Mouse (Mus musculus): ENCODE measurements at regions not wholly inside any gene's neighbourhood (a gene's known extent, or its start where the extent isn't known, plus 50 kb on each side); places are given as distances from the start of the nearest gene placed in this dataset.

- DNase-seq (ENCODE audit: low read depth) = no peak
Observed at GRCm38 (mm10) chr10:95032760-95033716, 88.4 kb upstream of the Plxnc1 start.

GRCm38 (mm10) chr10:95031371-95031770, 86.7 kb upstream of the Plxnc1 start:
- no peak for DNase-seq (ENCODE audit: low read depth)

GRCm38 (mm10) chr10:95030801-95031200, 86.2 kb upstream of the Plxnc1 start:
- no peak for DNase-seq (ENCODE audit: low read depth)

GRCm38 (mm10) chr10:95029554-95029953, 84.9 kb upstream of the Plxnc1 start:
- DNase-seq (ENCODE audit: low read depth) = no peak

GRCm38 (mm10) chr10:95025569-95026327, 81.1 kb upstream of the Plxnc1 start:
- DNase-seq (ENCODE audit: low read depth) = no peak

- no peak for DNase-seq (ENCODE audit: low read depth)
Observed at GRCm38 (mm10) chr10:95021209-95021608, 76.6 kb upstream of the Plxnc1 start.

- DNase-seq (ENCODE audit: low read depth) = no peak
Observed at GRCm38 (mm10) chr10:95016896-95017295, 72.3 kb upstream of the Plxnc1 start.

- no peak for DNase-seq (ENCODE audit: low read depth)
Observed at GRCm38 (mm10) chr10:95015298-95015951, 70.8 kb upstream of the Plxnc1 start.

- DNase-seq (ENCODE audit: low read depth) = no peak
Observed at GRCm38 (mm10) chr10:95013946-95014345, 69.3 kb upstream of the Plxnc1 start.

GRCm38 (mm10) chr10:95013213-95013915, 68.7 kb upstream of the Plxnc1 start:
- DNase-seq (ENCODE audit: low read depth) = no peak

- DNase-seq (ENCODE audit: low read depth) = no peak
Observed at GRCm38 (mm10) chr10:95010333-95010732, 65.7 kb upstream of the Plxnc1 start.

- peak; percentile 48 for DNase-seq (ENCODE audit: low read depth)
Observed at GRCm38 (mm10) chr10:95009081-95009480, 64.4 kb upstream of the Plxnc1 start.

GRCm38 (mm10) chr10:95004065-95004763, 59.6 kb upstream of the Plxnc1 start:
- no peak for DNase-seq (ENCODE audit: low read depth)

GRCm38 (mm10) chr10:95003621-95004020, 59.0 kb upstream of the Plxnc1 start:
- no peak for DNase-seq (ENCODE audit: low read depth)

GRCm38 (mm10) chr10:95001650-95002049, 57.0 kb upstream of the Plxnc1 start:
- no peak for DNase-seq (ENCODE audit: low read depth)

GRCm38 (mm10) chr10:94999716-95000115, 55.1 kb upstream of the Plxnc1 start:
- DNase-seq (ENCODE audit: low read depth) = no peak
